Mouse (Mus musculus) ES-E14 (cell line): Measurements from ENCODE around the gene Rin2.

ENCODE experiments used
- CHD2 ChIP-seq: IDR thresholded peaks from 2 replicates; pipeline ENCODE4 v1.6.1; 2014; ENCODE audit warnings: mild to moderate bottlenecking, low read depth, low read length, inconsistent platforms
- HCFC1 ChIP-seq: IDR thresholded peaks from 2 replicates; pipeline ENCODE4 v1.6.1; 2012; ENCODE audit warnings: low read length, inconsistent platforms, borderline replicate concordance; ENCODE audit not compliant: insufficient read depth
- MAFK ChIP-seq: IDR thresholded peaks from 2 replicates; pipeline ENCODE4 v1.6.1; 2014; ENCODE audit warnings: mild to moderate bottlenecking, low read depth, low read length, inconsistent platforms; ENCODE audit not compliant: insufficient read depth
- ZC3H11A ChIP-seq: IDR thresholded peaks from 2 replicates; pipeline ENCODE4 v1.6.1; 2012; ENCODE audit warnings: low read depth, mild to moderate bottlenecking, inconsistent platforms, low read length, borderline replicate concordance
- ZNF384 ChIP-seq: IDR thresholded peaks from 2 replicates; pipeline ENCODE4 v1.6.1; 2012; ENCODE audit warnings: low read depth, low read length, inconsistent platforms

- TF ChIP-seq CHD2 = no peak
- TF ChIP-seq ZC3H11A = no peak
- TF ChIP-seq ZNF384 = no peak
- no peak for TF ChIP-seq HCFC1
- TF ChIP-seq MAFK = no peak
Measured at GRCm38 (mm10) chr2:145866238-145866637, 191.2 kb downstream of the Rin2 start.
